Mouse (Mus musculus) intestine, embryonic 15.5 days (tissue): ENCODE data around the gene Mapk13. TPM values are rescaled to one million over a fixed set of nuclear protein-coding genes. Genes with fewer than 3 reads are reported as not detected.

Experiments used
- ATAC-seq: fragments of 200-750 bp; cut with Nextera tagmentation; 2 replicates; pipeline ENCODE4 v1.8.0; 2017; ENCODE audit warnings: moderate TSS enrichment, moderate library complexity
- H3K27ac ChIP-seq: fragments of 300-500 bp; sonication (generic); 2 replicates; pipeline ENCODE4 v1.5.1; 2015; ENCODE audit warnings: mild to moderate bottlenecking, inconsistent platforms
- H3K27me3 ChIP-seq: fragments of 300-500 bp; sonication (generic); replicated peaks from 2 replicates; pipeline ENCODE4 v1.6.1; 2015; ENCODE audit warnings: inconsistent platforms
- H3K36me3 ChIP-seq: fragments of 300-500 bp; sonication (generic); 2 replicates; pipeline ENCODE4 v1.6.1; 2015; ENCODE audit warnings: inconsistent platforms
- H3K4me1 ChIP-seq: fragments of 300-500 bp; sonication (generic); replicated peaks from 2 replicates; pipeline ENCODE4 v1.6.1; 2015; ENCODE audit warnings: inconsistent platforms
- H3K4me2 ChIP-seq: fragments of 300-500 bp; sonication (generic); replicated peaks from 2 replicates; pipeline ENCODE4 v1.6.1; 2015; ENCODE audit warnings: mild to moderate bottlenecking, inconsistent platforms
- H3K4me3 ChIP-seq: fragments of 300-500 bp; sonication (generic); replicated peaks from 2 replicates; pipeline ENCODE4 v1.5.1; 2015; ENCODE audit warnings: inconsistent platforms
- H3K9ac ChIP-seq: fragments of 300-500 bp; sonication (generic); 2 replicates; pipeline ENCODE4 v1.6.1; 2015; ENCODE audit warnings: inconsistent platforms
- H3K9me3 ChIP-seq: fragments of 300-500 bp; sonication (generic); 2 replicates; pipeline ENCODE4 v1.6.1; 2016; ENCODE audit warnings: inconsistent platforms
- WGBS: fragments of 180-500 bp; shearing (Covaris S2); methylation state at CpG from one replicate; pipeline ENCODE4 v1.1.7; 2015; 5-methylcytosine and 5-hydroxymethylcytosine counted together
- polyA plus RNA-seq: library from polyadenylated mRNA; unstranded; fragments of >200 nt; fragmentation: Nextera tagmentation; extraction: Ambion mirVana; gene quantifications from 2 replicates; pipeline ENCODE4 v1.2.1, GENCODE M21; 2015

Gene Mapk13
- polyA plus RNA-seq, 1 experiment from 2014 or later: 214 TPM

DNA sequence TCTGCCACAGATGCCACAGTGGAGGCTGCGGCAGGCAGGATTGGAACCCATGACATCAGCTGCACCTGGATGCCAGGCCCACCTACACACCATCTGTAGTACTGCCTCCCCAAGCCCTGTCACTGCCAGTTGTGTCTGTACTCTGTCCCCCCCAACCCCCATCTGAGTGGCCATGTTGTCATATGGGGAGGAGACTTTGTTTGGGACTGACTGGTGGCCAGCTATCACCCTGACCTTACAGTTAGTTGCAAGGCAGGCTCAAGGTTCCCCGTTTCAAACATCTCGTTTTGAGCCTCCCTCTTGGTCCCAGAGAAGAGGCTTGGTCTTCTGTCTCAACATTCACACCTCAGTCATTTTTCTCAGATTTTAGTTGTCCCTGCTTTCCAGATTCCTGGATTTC, 10.6 kb downstream of the Mapk13 start:
- Histone ChIP-seq H3K4me2 (no peak overlapping the region), H3K36me3 (peaks cover 9% of the 10 kb centered on the region; the same call in 1 of the 2 replicates), H3K27me3 (no peaks in the 10 kb centered on the region), H3K4me3 (no peak overlapping the region), H3K4me1 (peaks cover 5% of the 10 kb centered on the region; the same call in 1 of the 2 replicates), H3K27ac (no peak overlapping the region), H3K9me3 (no peaks in the 10 kb centered on the region), H3K9ac (no peak overlapping the region)
- 86% methylated on average over 3 of the region's 3 CpGs for WGBS
- no peak for ATAC-seq

DNA sequence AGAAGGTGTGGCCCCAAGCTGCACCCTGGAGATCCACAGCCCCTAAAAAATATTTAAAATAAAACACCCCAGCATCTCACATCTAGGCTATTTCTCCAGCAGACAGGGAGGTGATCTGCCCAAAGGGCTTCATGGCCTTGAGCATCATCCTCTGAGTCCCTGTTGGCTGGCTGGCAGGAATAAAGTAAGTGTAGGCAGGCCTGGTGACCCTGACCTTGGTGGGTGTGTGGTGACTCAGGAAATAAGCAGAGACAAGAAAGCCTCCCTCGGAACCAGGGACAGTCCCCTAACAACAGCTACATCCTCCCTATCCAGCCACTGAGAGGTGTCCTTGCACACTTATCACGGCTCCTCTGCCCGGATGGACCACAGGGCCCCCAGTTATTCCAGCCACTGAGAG, 11.7 kb downstream of the Mapk13 start:
- 53% methylated on average over 3 of the region's 3 CpGs for WGBS
- peaks cover 5% of the 10 kb centered on the region; the same call in 1 of the 2 replicates for H3K4me1 ChIP-seq
- no peak overlapping the region for H3K27ac ChIP-seq
- H3K36me3 ChIP-seq: peaks cover 9% of the 10 kb centered on the region; the same call in 1 of the 2 replicates
- H3K9me3 ChIP-seq: no peaks in the 10 kb centered on the region
- ATAC-seq: no peak
- no peak overlapping the region for H3K4me3 ChIP-seq
- H3K4me2 ChIP-seq: no peak overlapping the region
- H3K27me3 ChIP-seq: no peaks in the 10 kb centered on the region
- H3K9ac ChIP-seq: no peak overlapping the region

DNA sequence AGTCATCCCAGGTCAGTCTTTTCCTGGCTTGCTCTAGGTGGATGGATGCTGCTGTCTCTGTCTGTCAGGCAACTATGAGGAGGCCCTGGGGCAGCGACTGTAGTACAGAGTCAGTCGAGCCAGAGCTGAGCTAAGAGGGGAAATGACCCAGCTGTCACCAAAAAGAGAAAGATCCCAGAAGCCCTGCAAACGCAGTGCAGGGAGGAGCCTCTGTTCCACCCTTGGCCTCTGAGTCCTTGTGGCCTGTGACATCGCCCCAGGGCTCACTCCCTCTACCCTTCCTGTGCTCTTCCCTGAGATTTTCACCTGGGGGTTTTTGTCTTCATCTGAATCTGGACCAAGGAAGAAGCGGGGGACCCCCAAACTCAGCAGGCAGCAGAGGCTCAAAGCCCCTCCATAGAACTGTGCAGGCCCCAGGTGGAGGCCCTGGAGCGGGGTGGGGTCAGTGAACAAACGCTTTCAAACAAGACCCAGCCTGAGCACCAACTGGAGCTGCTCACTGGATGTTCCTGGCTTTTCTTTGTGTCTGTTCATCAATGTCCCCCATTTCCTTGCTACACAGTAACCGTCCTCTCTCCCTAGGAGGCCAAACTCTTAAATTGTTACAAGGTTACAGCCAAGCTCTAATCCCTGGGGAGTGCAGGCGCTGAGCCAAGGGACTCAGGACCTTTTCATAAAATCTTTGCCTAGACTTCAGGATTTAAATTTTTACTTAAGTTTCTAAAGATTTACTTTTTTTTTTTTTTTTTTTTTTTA, 12.4 kb downstream of the Mapk13 start:
- Histone ChIP-seq H3K4me3 (no peak overlapping the region), H3K27ac (no peak overlapping the region), H3K4me2 (no peak overlapping the region), H3K27me3 (no peaks in the 10 kb centered on the region), H3K9ac (no peak overlapping the region), H3K9me3 (no peaks in the 10 kb centered on the region), H3K4me1 (peaks cover 5% of the 10 kb centered on the region; the same call in 1 of the 2 replicates), H3K36me3 (peaks cover 3% of the 10 kb centered on the region; the same call in 1 of the 2 replicates)
- ATAC-seq: 0 out of 2 replicates have a peak, but pooled peaks have one; percentile 29
- 46% methylated on average over 9 of the region's 9 CpGs for WGBS

DNA sequence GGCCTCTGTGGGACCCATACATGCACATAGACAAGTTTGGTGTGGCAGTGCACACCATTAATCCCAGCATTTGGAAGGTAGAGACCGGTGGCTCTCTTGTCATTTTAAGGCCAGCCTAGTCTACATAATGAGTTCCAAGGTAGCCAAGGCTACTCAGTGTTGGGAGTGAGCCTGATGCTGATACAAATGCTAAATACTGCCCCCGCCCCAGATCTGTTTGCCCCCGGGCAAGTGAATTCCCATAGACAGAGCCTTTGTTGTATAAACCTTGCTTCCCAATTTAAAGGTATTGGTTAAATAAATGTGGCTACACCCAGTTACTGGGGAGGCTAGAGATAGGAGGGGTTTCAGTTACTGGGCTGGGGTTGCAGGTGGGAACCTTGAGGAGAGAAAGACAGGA, 15.9 kb downstream of the Mapk13 start:
- Histone ChIP-seq H3K9ac (no peak overlapping the region), H3K4me1 (peaks cover 5% of the 10 kb centered on the region; the same call in 1 of the 2 replicates), H3K27me3 (no peaks in the 10 kb centered on the region), H3K27ac (no peak overlapping the region), H3K36me3 (no peaks in the 10 kb centered on the region), H3K4me3 (no peak overlapping the region), H3K9me3 (no peaks in the 10 kb centered on the region), H3K4me2 (no peak overlapping the region)
- WGBS: 91% methylated on average over 3 of the region's 3 CpGs
- no peak for ATAC-seq

DNA sequence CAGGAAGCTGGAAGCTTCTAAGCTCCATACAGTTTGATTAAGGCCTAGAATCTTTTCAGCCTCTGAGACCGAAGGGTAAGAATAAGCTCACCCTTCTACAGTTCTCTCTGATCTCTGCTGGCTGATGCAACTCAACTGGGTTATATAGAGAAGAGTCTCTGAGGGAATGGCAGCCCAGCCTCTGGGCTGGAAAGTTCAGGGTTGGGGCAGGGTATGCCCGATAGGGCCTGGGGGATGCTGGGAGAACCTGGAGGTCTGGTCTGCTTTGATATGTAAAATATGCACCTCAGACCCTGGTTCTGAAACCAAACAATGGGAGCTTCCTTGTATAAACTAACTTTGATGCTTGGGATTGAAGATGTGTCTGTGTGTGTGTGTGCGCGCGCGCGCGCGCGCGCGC, 18.4 kb downstream of the Mapk13 start:
- H3K27ac ChIP-seq: no peak overlapping the region
- H3K9ac ChIP-seq: no peak overlapping the region
- H3K9me3 ChIP-seq: no peaks in the 10 kb centered on the region
- no peak overlapping the region for H3K4me2 ChIP-seq
- WGBS: 93% methylated on average over 12 of the region's 12 CpGs
- no peaks in the 10 kb centered on the region for H3K36me3 ChIP-seq
- ATAC-seq: no peak
- no peaks in the 10 kb centered on the region for H3K27me3 ChIP-seq
- no peaks in the 10 kb centered on the region for H3K4me1 ChIP-seq
- H3K4me3 ChIP-seq: no peak overlapping the region

DNA sequence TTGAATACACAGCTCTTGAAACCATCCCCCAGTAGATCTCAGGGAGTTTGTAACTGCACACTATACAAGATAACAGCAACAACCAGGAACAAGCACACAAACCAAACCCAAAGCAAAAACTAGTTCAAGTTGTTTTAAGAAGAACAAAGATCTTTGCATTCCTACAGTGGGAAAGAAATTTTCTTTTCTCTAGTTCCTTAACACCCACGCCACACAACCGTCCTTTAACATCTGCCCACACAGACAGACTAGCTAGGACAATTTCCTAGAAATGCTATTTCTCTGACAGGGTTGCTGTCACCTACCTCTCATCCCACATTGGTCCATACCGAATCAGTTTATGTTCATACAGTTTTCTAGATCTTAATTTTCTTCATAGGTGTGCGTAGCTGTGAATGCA, 27.9 kb downstream of the Mapk13 start:
- peaks cover 15% of the 10 kb centered on the region for H3K4me1 ChIP-seq
- H3K4me2 ChIP-seq: no peak overlapping the region
- H3K27ac ChIP-seq: no peak overlapping the region
- H3K36me3 ChIP-seq: no peaks in the 10 kb centered on the region
- H3K9me3 ChIP-seq: no peaks in the 10 kb centered on the region
- H3K27me3 ChIP-seq: no peaks in the 10 kb centered on the region
- no peak overlapping the region for H3K9ac ChIP-seq
- no peak for ATAC-seq
- 91% methylated on average over 4 of the region's 4 CpGs for WGBS
- H3K4me3 ChIP-seq: no peak overlapping the region

DNA sequence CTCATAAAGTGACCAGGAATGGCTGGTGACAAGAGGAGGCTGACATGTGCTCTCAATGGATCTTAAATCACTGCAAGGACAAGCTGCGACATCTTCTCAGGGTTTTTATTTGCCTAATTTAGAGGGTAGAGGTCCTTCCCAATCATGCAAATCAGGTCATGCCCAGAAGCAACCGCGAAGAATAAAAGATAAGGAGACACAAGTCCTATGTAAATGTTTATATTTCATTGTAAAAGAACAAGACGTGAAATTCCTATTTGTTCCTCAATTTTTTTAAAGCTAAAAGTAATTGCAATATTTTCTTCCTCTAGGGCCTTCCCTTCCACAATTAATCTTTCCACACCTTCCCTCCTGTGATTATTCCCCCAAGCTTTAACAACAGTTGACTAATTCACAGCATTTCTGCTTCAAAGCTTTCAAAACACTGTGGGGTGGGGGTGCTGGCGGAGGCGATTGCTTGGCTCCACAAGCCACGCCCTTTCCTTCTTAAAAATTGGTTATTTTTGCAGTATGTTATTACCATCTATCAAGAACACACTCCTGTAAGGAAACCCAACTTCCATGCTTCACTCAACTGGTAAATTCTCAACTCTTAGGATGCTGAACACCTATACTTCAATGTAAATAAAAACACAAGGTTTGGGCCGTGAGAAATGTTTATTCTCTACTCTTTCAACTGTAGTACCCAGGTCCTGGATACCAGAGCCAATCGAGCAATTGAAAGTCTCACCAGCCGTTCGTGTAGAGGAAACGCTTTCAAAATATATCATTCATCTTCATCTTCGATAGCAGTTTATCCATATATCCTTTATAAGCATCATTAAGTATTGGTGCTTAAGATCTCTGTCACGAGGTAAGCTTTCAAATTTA, 30.4 kb downstream of the Mapk13 start:
- no peak for ATAC-seq
- Histone ChIP-seq H3K4me3 (peak overlapping the region; percentile 86), H3K9me3 (no peaks in the 10 kb centered on the region), H3K4me1 (peaks cover 25% of the 10 kb centered on the region), H3K9ac (0 out of 2 replicates have a peak overlapping the region, but pooled peaks have one; percentile 99), H3K27me3 (no peaks in the 10 kb centered on the region), H3K36me3 (no peaks in the 10 kb centered on the region), H3K27ac (no peak overlapping the region), H3K4me2 (peak overlapping the region; percentile 98)
- WGBS: 10% methylated on average over 14 of the region's 14 CpGs

DNA sequence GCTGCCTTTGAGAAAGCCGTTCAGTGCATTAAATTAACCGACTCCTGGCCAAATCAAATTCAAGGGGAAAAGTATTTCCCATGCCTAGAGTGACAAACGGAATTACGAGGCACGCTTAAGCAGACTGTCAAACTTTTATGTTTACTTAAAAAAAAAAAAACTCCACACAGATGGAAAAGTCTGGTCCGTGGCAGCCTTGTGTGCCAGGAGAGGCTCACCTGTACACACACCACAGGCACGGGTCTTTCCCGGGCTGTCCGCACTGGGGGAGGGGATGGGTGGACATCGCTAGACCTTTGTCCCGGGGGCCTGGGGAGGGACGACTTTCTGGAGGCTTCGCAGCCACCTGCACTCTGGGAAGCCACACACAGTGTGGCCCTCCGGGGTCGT, 31.2 kb downstream of the Mapk13 start:
- Histone ChIP-seq H3K9ac (peak overlapping the region; percentile 99), H3K27ac (peak overlapping the region; percentile 96), H3K36me3 (no peaks in the 10 kb centered on the region), H3K27me3 (no peaks in the 10 kb centered on the region), H3K4me3 (peak overlapping the region; percentile 86), H3K9me3 (no peaks in the 10 kb centered on the region), H3K4me2 (peak overlapping the region; percentile 98), H3K4me1 (peaks cover 25% of the 10 kb centered on the region)
- WGBS: 0% methylated on average over 15 of the region's 15 CpGs
- ATAC-seq: peak; percentile 29

DNA sequence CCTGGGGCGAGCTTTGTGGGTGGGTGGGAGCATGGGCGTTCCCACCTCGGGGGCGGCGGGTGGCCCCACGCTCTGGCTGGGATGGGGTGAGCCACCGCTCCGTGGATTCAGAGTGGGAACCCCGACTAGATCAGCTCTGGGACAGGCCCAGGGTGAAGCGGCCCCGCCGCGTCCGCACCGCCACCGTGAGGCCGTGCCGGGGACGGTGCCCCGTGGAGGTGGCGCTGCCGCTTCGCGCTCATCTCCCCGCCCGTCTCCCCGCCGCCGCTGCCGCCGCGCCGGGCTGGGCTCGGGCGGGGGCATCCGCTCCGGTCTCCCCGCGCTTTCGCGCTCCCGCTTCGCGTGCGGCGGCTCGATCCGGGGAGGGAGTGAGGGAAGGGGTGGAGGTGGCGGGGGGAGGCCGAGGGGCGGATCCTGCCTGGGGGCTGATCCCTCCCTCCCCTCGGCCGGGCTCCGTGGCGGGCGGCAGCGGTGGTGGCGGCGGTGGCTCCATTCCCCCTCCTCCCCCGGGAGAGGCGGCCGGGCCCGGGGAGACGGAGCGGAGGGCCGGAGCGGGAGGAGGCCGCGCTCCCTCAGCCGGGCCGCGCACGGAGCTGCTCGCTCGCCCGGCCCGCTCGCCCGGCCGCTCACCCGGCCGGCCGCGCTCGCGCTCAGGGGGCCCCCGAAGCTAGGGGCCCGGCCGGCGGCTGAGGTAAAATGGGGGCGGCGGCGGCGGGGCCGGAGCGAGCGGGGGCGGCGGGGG, 31.7 kb downstream of the Mapk13 start, which contains the start of gene Brpf3:
Gene Brpf3, plus strand, starts transcription at position 420 of the 742 bp plus-strand sequence.
- H3K36me3 ChIP-seq: no peaks in the 10 kb centered on the region
- H3K27me3 ChIP-seq: no peaks in the 10 kb centered on the region
- H3K27ac ChIP-seq: peak within 1 kb of the TSS; percentile 96
- H3K4me3 ChIP-seq: peak within 1 kb of the TSS; percentile 86
- H3K9ac ChIP-seq: peak within 1 kb of the TSS; percentile 99
- no peaks in the 10 kb centered on the region for H3K9me3 ChIP-seq
- H3K4me1 ChIP-seq: peaks cover 25% of the 10 kb centered on the region
- peak; percentile 83 for ATAC-seq
- whole genome bisulfite sequencing: under 1% methylated on average over 76 of the region's 99 CpGs
- peak within 1 kb of the TSS; percentile 98 for H3K4me2 ChIP-seq

DNA sequence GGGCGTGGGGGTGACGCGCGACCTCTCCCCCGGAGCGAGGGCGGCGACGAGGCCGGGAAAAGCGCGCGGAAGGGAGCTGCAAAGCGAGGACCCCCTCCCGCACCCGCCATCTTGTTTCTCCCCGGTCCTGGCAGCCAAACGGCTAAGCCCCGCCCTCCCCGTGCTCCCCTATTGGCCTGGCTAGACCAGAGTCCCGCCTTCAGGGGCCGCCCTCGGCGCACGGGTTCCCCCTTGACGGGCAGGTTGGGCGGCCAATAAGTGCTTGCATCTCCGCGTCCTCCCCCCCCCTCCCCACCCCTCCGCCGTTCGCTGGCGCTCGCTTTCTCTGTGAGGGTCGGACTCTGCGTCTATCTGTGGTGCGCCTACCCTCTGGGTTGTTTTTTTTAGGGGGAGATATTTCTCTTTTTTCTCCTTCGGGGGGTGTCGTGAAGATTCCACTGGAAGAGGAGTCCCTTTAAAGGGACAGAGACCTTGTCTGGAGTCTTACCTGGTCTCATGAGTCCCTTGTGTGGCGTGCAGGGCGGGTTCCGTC, 32.4 kb downstream of the Mapk13 start:
- peaks cover 6% of the 10 kb centered on the region; the same call in 1 of the 2 replicates for H3K36me3 ChIP-seq
- H3K4me3 ChIP-seq: peak overlapping the region; percentile 86
- H3K4me2 ChIP-seq: peak overlapping the region; percentile 98
- H3K27me3 ChIP-seq: no peaks in the 10 kb centered on the region
- no peaks in the 10 kb centered on the region for H3K9me3 ChIP-seq
- peak overlapping the region; percentile 99 for H3K9ac ChIP-seq
- peak overlapping the region; percentile 96 for H3K27ac ChIP-seq
- WGBS: under 1% methylated on average over 33 of the region's 42 CpGs
- ATAC-seq: peak; percentile 98
- peaks cover 25% of the 10 kb centered on the region for H3K4me1 ChIP-seq

DNA sequence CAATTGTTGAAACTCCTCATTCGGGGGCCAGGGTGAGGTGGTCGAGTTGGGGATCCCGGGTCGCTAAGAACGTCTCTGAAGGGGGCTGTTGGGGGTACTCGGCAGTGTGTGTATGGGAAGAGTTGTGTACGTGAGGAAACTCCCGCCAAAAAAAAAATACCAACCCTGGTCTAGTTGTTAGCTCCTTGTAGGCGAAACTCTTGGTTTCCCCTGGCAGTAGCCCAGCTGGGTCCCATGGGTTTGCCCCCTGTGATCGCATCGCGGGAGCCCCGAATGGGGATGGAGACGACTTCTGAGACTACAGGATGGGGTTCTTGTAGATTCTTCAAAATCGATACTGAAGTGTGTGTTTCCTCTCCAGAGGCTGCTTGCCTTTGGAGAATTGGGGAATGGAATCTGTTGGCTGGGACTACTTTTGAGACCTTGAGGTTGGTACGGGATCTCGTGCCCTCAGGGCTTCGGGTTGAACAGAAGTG, 32.9 kb downstream of the Mapk13 start:
- H3K4me2 ChIP-seq: peak overlapping the region; percentile 80
- H3K9ac ChIP-seq: peak overlapping the region; percentile 63
- peak overlapping the region; percentile 51 for H3K27ac ChIP-seq
- no peaks in the 10 kb centered on the region for H3K9me3 ChIP-seq
- peaks cover 11% of the 10 kb centered on the region for H3K36me3 ChIP-seq
- H3K27me3 ChIP-seq: no peaks in the 10 kb centered on the region
- under 1% methylated on average over 18 of the region's 18 CpGs for WGBS
- ATAC-seq: no peak
- peaks cover 25% of the 10 kb centered on the region for H3K4me1 ChIP-seq
- H3K4me3 ChIP-seq: peak overlapping the region; percentile 86
